Mouse (Mus musculus): ENCODE results near the gene Theg.

GRCm38 (mm10) chr10:79537271-79537670 lies 49.9 kb downstream of the Theg start:
- TF ChIP-seq CTCF (IDR thresholded peaks at IDR 0.05; ENCODE audit: low read depth, low read length) (no peak), POLR2A (IDR thresholded peaks at IDR 0.05; ENCODE audit: extremely low read depth, insufficient read depth, low read length) (no peak)
